Comparison of ENCODE assay signal across 22 mouse cellular contexts in genomic region chr16:17015111-17015852, GRCm38 (mm10). TPM values are rescaled to one million over a fixed set of nuclear protein-coding genes. Genes with fewer than 3 reads are reported as not detected.
DNase-seq lines count a peak whose midpoint lies in the region; ATAC-seq lines count a peak whose summit lies in the region.
"Had no signal": no experiment of that assay in that cellular context is flagged by ENCODE, and none has a peak within 500 bp of the region (broad histone marks: within the 10 kb centered on the region; RNA-seq: fewer than 3 reads in every experiment).

No protein-coding gene starts in this region.

- 84% methylated on average over 4 of the region's 4 CpGs for WGBS in heart, embryonic 12.5 days
- WGBS in heart, embryonic 11.5 days (ENCODE audit: insufficient replicate concordance) = 82% methylated on average over 4 of the region's 4 CpGs

- H3K4me2 ChIP-seq in heart, embryonic 12.5 days = no peak overlapping the region
- H3K4me2 ChIP-seq in heart, embryonic 11.5 days = no peak overlapping the region
- H3K4me2 ChIP-seq: embryonic facial prominence, embryonic 15.5 days; heart, embryonic 13.5 days; hindbrain, embryonic 15.5 days; kidney, embryonic 15.5 days; midbrain, embryonic 13.5 days had no signal

- no peak for ATAC-seq in heart, embryonic 12.5 days (ENCODE audit: insufficient number of reproducible peaks, low FRiP score)
- ATAC-seq in heart, embryonic 11.5 days (replicated peaks; ENCODE audit: insufficient number of reproducible peaks, low FRiP score, low TSS enrichment) = no peak
- ATAC-seq: intestine, postnatal 0 days; lung, postnatal 0 days; midbrain, embryonic 13.5 days had no signal

- intact Hi-C loops in left cerebral cortex, postnatal 14 days (cut with DNase I) = no loop called here

- no peak overlapping the region for H3K4me3 ChIP-seq in heart, embryonic 12.5 days
- no peak overlapping the region for H3K4me3 ChIP-seq in heart, embryonic 11.5 days (ENCODE audit: low read depth, low read length)
- H3K4me3 ChIP-seq: embryonic facial prominence, embryonic 15.5 days; heart, embryonic 13.5 days; hindbrain, embryonic 15.5 days; kidney, embryonic 15.5 days; midbrain, embryonic 13.5 days had no signal

- H3K27me3 ChIP-seq in heart, embryonic 12.5 days (replicated peaks) = no peaks in the 10 kb centered on the region
- H3K27me3 ChIP-seq in heart, embryonic 11.5 days (ENCODE audit: control insufficient read depth, insufficient read depth, low read length) = no peaks in the 10 kb centered on the region
- H3K27me3 ChIP-seq: embryonic facial prominence, embryonic 15.5 days; heart, embryonic 13.5 days; hindbrain, embryonic 15.5 days; kidney, embryonic 15.5 days; midbrain, embryonic 13.5 days had no signal

- H3K4me1 ChIP-seq in heart, embryonic 12.5 days (replicated peaks) = peaks cover 19% of the 10 kb centered on the region
- H3K4me1 ChIP-seq in heart, embryonic 11.5 days (ENCODE audit: control insufficient read depth, insufficient read depth, low read length) = no peaks in the 10 kb centered on the region
- H3K4me1 ChIP-seq: embryonic facial prominence, embryonic 15.5 days; hindbrain, embryonic 15.5 days; kidney, embryonic 15.5 days; midbrain, embryonic 13.5 days had no signal

- H3K9me3 ChIP-seq in heart, embryonic 12.5 days (replicated peaks) = no peaks in the 10 kb centered on the region
- H3K9me3 ChIP-seq in heart, embryonic 11.5 days (replicated peaks; ENCODE audit: control insufficient read depth, low read length) = no peaks in the 10 kb centered on the region
- H3K9me3 ChIP-seq: embryonic facial prominence, embryonic 15.5 days; heart, embryonic 13.5 days; hindbrain, embryonic 15.5 days; kidney, embryonic 15.5 days; midbrain, embryonic 13.5 days had no signal

- no peak overlapping the region for H3K9ac ChIP-seq in heart, embryonic 12.5 days
- no peak overlapping the region for H3K9ac ChIP-seq in heart, embryonic 11.5 days (ENCODE audit: low read depth, low read length)
- H3K9ac ChIP-seq: embryonic facial prominence, embryonic 15.5 days; heart, embryonic 13.5 days; hindbrain, embryonic 15.5 days; kidney, embryonic 15.5 days; liver, embryonic 14.5 days; midbrain, embryonic 13.5 days had no signal

- peaks cover 39% of the 10 kb centered on the region for H3K36me3 ChIP-seq in heart, embryonic 12.5 days
- peaks cover 9% of the 10 kb centered on the region; the same call in 1 of the 2 replicates for H3K36me3 ChIP-seq in heart, embryonic 11.5 days (ENCODE audit: control insufficient read depth, insufficient read depth, low read length)

- DNase-seq in heart, adult 11 months = peak; percentile 13
- DNase-seq in right cerebral cortex, postnatal 10 days (ENCODE audit: low spot score in 2 of 2) = peak; percentile 35 to 70
- DNase-seq in right cerebral cortex, postnatal 14 days = no peak
- peak; percentile 31 to 66 for DNase-seq in left cerebral cortex, postnatal 14 days (ENCODE audit: low spot score in 2 of 2)
- peak; percentile 82 for DNase-seq in telencephalon, adult 2 months (ENCODE audit: low read depth, low spot score)
- no peak for DNase-seq in thymus, postnatal 25 days
- DNase-seq: adrenal gland, adult 8-10 months; cerebellum, adult 11 months; cerebellum, postnatal 14 days; heart, postnatal 36 days; kidney, postnatal 4 days; thymus, postnatal 36 days had no signal

- H3K27ac ChIP-seq in heart, embryonic 12.5 days (ENCODE audit: poor library complexity, severe bottlenecking) = no peak overlapping the region
- H3K27ac ChIP-seq in heart, embryonic 11.5 days (ENCODE audit: low read depth, low read length) = no peak overlapping the region
- H3K27ac ChIP-seq: embryonic facial prominence, embryonic 15.5 days; heart, embryonic 13.5 days; hindbrain, embryonic 15.5 days; kidney, embryonic 15.5 days; liver, embryonic 14.5 days; midbrain, embryonic 13.5 days had no signal

RNA-seq across cellular contexts. Expression of gene Mapk1, which starts 32.1 kb away (rescaled TPM):
- polyA plus RNA-seq in heart, embryonic 12.5 days (2016; fragmentation: Nextera tagmentation; extraction: Ambion mirVana) = 133 TPM in 2 replicates
- total RNA-seq in left cerebral cortex, postnatal 14 days (2021) = 100 to 1,000 TPM; 524 to 615 TPM
- polyA plus RNA-seq in heart, embryonic 11.5 days (2014; fragmentation: Nextera tagmentation; extraction: Ambion mirVana) = 146 and 165 TPM in 2 replicates

RNA-seq across cellular contexts. Expression of gene Ypel1, which starts 54.2 kb away (rescaled TPM):
- 14.4 and 15.4 TPM in 2 replicates for polyA plus RNA-seq in heart, embryonic 12.5 days (2016; fragmentation: Nextera tagmentation; extraction: Ambion mirVana)
- total RNA-seq in left cerebral cortex, postnatal 14 days (2021) = 10 to 100 TPM; 61.7 to 62.2 TPM
- 20.1 and 20.4 TPM in 2 replicates for polyA plus RNA-seq in heart, embryonic 11.5 days (2014; fragmentation: Nextera tagmentation; extraction: Ambion mirVana)

Comparison
In these comparisons a context has a peak if more than half of its experiments do, and no peak if none do; other contexts are left out.
1. DNase-seq: peak in heart, adult 11 months (single experiment), right cerebral cortex, postnatal 10 days (2 of 2), left cerebral cortex, postnatal 14 days (2 of 2) and telencephalon, adult 2 months (single experiment); none in right cerebral cortex, postnatal 14 days (single experiment) and thymus, postnatal 25 days (single experiment).